Mouse (Mus musculus) lung, postnatal 0 days (tissue): ENCODE data around the gene Ppp1r9b.

ENCODE experiments used
- CTCF ChIP-seq: IDR thresholded peaks from 2 replicates; pipeline ENCODE4 v1.5.1; 2016; ENCODE audit warnings: antibody characterized with exemption, mild to moderate bottlenecking
- EP300 ChIP-seq: IDR thresholded peaks from 2 replicates; pipeline ENCODE4 v1.6.1; 2016; ENCODE audit warnings: antibody characterized with exemption, mild to moderate bottlenecking, control low read depth

DNA sequence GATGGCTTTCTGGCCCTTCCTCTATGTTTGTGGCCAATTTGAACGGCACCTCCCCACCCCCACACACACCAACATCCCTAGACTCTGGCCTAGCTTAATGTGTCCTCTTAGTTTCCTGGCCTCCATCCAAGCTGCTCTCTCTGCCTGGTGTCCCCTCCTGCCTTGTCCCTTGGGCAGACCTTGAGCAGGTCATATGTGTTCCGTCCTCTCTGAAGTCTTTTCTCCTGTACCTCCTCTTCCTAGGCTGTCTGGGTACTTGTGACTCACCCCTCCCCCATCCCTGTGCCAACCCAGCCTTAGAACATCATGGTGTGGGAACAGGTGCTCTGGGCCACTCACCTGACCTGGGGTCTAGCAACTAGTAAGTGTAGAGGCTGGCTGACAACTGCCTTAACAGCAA, 15.9 kb upstream of the Ppp1r9b start:
- no peak for TF ChIP-seq CTCF
- no peak for TF ChIP-seq EP300
